Mouse (Mus musculus): Measurements from ENCODE around the gene Pam16. TPM values are rescaled to one million over a fixed set of nuclear protein-coding genes. Genes with fewer than 3 reads are reported as not detected.

The Pam16 gene
- polyA plus RNA-seq, 1 experiment, result 34.8 TPM

DNA sequence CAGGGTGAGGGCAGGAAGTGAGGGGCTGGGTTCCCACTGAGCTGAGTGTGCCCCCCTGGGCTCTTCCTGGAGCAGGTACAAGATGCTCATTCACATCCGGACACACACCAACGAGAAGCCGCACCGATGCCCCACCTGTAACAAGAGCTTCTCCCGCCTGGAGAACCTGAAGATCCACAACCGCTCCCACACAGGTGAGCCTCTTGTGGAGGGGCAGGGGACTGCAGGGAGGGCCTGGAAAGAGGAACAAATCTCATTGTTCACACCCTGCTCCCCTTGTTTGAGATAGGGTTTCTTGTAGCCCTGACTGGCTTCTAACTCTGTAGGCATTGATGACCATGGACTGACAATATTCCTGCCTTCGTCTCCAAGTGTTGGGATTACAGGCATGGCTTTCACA lies 13.1 kb downstream of the Pam16 start:
- peaks cover 16% of the 10 kb centered on the region for H3K36me3 ChIP-seq (ENCODE audit: control insufficient read depth, insufficient read depth, low read length, poor library complexity, severe bottlenecking)

DNA sequence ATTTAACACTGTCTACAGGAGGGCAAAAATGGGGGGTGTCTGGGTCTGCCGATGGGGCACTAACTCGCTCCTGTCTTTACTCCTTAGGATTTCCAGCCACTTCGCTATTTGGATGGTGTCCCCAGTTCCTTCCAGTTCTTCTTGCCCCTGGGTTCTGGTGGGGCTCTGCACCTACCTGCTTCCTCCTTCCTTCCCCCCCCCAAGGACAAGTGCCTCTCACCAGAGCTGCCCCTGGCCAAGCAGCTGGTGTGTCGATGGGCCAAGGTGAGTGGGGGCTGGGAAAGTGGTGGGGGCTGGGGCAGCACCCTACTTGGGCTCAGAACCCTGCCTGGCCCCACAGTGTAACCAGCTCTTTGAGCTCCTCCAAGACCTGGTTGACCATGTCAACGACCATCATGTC lies 13.6 kb downstream of the Pam16 start:
- Histone ChIP-seq H3K27ac (ENCODE audit: insufficient read depth, low read length) (no peak overlapping the region), H3K27me3 (ENCODE audit: control insufficient read depth, insufficient read depth, low read length, poor library complexity, severe bottlenecking) (no peaks in the 10 kb centered on the region), H3K9me3 (replicated peaks; ENCODE audit: control insufficient read depth, insufficient read depth, low read length, poor library complexity, severe bottlenecking) (no peaks in the 10 kb centered on the region), H3K9ac (ENCODE audit: low read depth, poor library complexity, severe bottlenecking) (no peak overlapping the region), H3K4me1 (ENCODE audit: control insufficient read depth, insufficient read depth, low read length) (peaks cover 4% of the 10 kb centered on the region), H3K4me3 (ENCODE audit: low read depth, low read length) (no peak overlapping the region), H3K36me3 (ENCODE audit: control insufficient read depth, insufficient read depth, low read length, poor library complexity, severe bottlenecking) (peaks cover 15% of the 10 kb centered on the region)
- TF ChIP-seq POLR2A (IDR thresholded peaks at IDR 0.05; ENCODE audit: insufficient read depth, low read length) (no peak), CTCF (IDR thresholded peaks at IDR 0.05; ENCODE audit: low read depth, low read length) (no peak), EP300 (IDR thresholded peaks at IDR 0.05; ENCODE audit: insufficient read depth, low read depth, low read length) (no peak)

More for the DNA sequence above, 13.1 kb downstream of the Pam16 start:
- TF ChIP-seq CTCF (IDR thresholded peaks at IDR 0.05; ENCODE audit: low read depth, low read length) (peak; percentile 9), POLR2A (IDR thresholded peaks at IDR 0.05; ENCODE audit: insufficient read depth, low read length) (no peak), EP300 (IDR thresholded peaks at IDR 0.05; ENCODE audit: insufficient read depth, low read depth, low read length) (no peak)
- no peak overlapping the region for H3K9ac ChIP-seq (ENCODE audit: low read depth, poor library complexity, severe bottlenecking)
- H3K4me3 ChIP-seq (ENCODE audit: low read depth, low read length), result no peak overlapping the region
- H3K27ac ChIP-seq (ENCODE audit: insufficient read depth, low read length), result no peak overlapping the region
- H3K4me1 ChIP-seq (ENCODE audit: control insufficient read depth, insufficient read depth, low read length), result no peaks in the 10 kb centered on the region
- no peaks in the 10 kb centered on the region for H3K9me3 ChIP-seq (replicated peaks; ENCODE audit: control insufficient read depth, insufficient read depth, low read length, poor library complexity, severe bottlenecking)
- H3K27me3 ChIP-seq (ENCODE audit: control insufficient read depth, insufficient read depth, low read length, poor library complexity, severe bottlenecking), result no peaks in the 10 kb centered on the region

DNA sequence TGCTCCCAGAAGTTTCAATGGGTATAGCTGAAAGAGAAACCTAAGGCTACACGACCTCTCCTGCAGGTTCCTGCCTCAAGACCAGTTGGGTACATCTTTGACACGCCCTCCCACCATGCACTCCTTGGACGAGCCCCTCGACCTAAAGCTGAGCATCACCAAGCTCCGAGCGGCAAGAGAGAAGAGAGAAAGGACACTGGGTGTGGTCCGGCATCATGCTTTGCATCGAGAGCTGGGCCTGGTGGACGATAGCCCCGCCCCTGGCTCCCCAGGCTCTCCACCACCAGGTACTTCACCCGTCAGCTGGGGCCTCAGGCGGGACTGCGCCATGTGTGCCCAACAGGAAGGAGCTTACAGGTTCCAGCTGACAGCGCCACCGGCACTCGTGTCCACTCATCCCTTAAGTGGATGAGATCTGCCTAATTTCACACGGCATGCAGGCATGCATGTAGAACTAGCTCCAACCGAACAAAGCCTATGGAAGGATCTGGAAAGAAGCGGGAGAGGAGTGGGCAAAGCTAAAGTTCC lies 16.2 kb downstream of the Pam16 start:
- H3K36me3 ChIP-seq (ENCODE audit: control insufficient read depth, insufficient read depth, low read length, poor library complexity, severe bottlenecking), result peaks cover 15% of the 10 kb centered on the region
- no peak for TF ChIP-seq EP300 (IDR thresholded peaks at IDR 0.05; ENCODE audit: insufficient read depth, low read depth, low read length)
- no peak for TF ChIP-seq CTCF (IDR thresholded peaks at IDR 0.05; ENCODE audit: low read depth, low read length)
- TF ChIP-seq POLR2A (IDR thresholded peaks at IDR 0.05; ENCODE audit: insufficient read depth, low read length), result no peak
- H3K4me3 ChIP-seq (ENCODE audit: low read depth, low read length), result no peak overlapping the region

DNA sequence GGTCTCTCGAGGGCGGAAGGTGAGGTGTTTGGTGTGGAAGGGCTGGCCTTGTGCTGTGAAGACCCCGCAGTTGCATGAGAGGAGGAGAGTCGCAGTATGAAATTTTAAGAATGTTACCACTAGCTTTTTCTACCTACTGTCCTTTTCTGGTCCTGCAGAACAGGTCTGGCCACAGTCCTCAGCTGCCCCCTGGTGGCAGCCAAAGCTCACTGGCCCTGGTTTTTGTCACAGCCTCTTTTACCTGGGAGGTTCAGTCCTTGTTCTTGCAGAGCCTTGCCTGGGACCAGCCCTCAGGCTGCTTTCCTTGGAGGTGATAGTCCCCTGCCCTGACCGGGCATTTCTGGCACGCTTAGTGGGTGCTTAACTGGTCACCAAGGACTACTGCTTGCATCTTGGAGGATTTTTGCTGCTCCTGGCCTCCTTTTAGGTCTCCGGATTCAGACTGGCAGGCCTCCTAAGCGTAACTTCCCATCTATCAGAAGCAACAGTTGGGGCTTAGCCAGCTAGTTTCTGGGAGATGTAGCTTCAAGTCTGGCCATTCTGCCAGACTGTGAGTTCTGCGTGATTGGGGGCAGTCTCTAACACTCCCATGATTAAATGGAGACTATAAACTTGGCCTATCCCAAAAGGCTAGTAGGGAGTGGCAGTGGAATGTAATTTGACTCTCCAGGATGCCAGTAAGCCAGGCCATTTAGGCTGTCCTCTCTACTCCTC lies 16.8 kb downstream of the Pam16 start:
- H3K4me1 ChIP-seq (ENCODE audit: control insufficient read depth, insufficient read depth, low read length), result peaks cover 22% of the 10 kb centered on the region
- H3K36me3 ChIP-seq (ENCODE audit: control insufficient read depth, insufficient read depth, low read length, poor library complexity, severe bottlenecking), result peaks cover 9% of the 10 kb centered on the region
- H3K27ac ChIP-seq (ENCODE audit: insufficient read depth, low read length), result peak overlapping the region; percentile 74
- H3K9me3 ChIP-seq (replicated peaks; ENCODE audit: control insufficient read depth, insufficient read depth, low read length, poor library complexity, severe bottlenecking), result no peaks in the 10 kb centered on the region
- H3K4me3 ChIP-seq (ENCODE audit: low read depth, low read length), result no peak overlapping the region
- no peak overlapping the region for H3K9ac ChIP-seq (ENCODE audit: low read depth, poor library complexity, severe bottlenecking)
- TF ChIP-seq EP300 (IDR thresholded peaks at IDR 0.05; ENCODE audit: insufficient read depth, low read depth, low read length), result no peak
- TF ChIP-seq CTCF (IDR thresholded peaks at IDR 0.05; ENCODE audit: low read depth, low read length), result peak; percentile 92
- TF ChIP-seq POLR2A (IDR thresholded peaks at IDR 0.05; ENCODE audit: insufficient read depth, low read length), result no peak
- H3K27me3 ChIP-seq (ENCODE audit: control insufficient read depth, insufficient read depth, low read length, poor library complexity, severe bottlenecking), result no peaks in the 10 kb centered on the region

More for the DNA sequence above, 16.2 kb downstream of the Pam16 start:
- Histone ChIP-seq H3K9ac (ENCODE audit: low read depth, poor library complexity, severe bottlenecking) (no peak overlapping the region), H3K4me1 (ENCODE audit: control insufficient read depth, insufficient read depth, low read length) (peaks cover 17% of the 10 kb centered on the region), H3K27ac (ENCODE audit: insufficient read depth, low read length) (peak overlapping the region; percentile 74; the same call in 1 of the 2 replicates), H3K27me3 (ENCODE audit: control insufficient read depth, insufficient read depth, low read length, poor library complexity, severe bottlenecking) (no peaks in the 10 kb centered on the region), H3K9me3 (replicated peaks; ENCODE audit: control insufficient read depth, insufficient read depth, low read length, poor library complexity, severe bottlenecking) (no peaks in the 10 kb centered on the region)

DNA sequence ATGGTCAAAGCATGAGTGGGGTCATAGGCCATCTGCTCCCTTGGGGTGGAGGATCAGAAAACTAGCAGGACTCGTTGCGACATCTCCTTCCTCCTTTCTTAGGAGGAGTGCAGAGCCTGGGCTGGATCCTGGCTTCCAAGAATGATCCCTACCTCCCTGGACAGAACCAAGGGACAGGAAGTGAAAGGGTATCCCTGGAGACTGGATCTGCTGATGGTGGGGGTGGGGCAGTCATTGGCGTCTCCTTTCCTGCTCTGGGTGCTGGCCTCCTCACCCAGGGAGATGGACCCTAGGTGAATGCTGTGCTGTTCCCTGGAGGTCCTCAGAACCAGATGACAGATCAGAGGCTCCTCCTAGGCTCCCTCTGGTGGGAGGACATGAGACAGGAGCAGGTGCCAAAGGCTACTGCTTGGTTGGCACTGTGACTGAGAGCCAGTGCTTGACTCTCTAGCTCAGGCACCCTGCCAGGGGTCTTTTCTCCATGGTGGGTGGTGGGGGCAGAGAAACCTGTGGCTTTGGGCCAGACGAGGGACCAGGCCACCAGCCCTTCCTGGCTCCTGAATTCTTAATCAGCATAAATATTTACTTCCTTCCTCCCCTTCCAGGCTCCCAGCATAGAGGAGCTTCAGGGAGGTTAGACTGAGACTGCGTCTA lies 18.2 kb downstream of the Pam16 start:
- TF ChIP-seq EP300 (IDR thresholded peaks at IDR 0.05; ENCODE audit: insufficient read depth, low read depth, low read length) (no peak), CTCF (IDR thresholded peaks at IDR 0.05; ENCODE audit: low read depth, low read length) (peak; percentile 45), POLR2A (IDR thresholded peaks at IDR 0.05; ENCODE audit: insufficient read depth, low read length) (no peak)
- Histone ChIP-seq H3K27ac (ENCODE audit: insufficient read depth, low read length) (no peak overlapping the region), H3K4me3 (ENCODE audit: low read depth, low read length) (no peak overlapping the region), H3K9me3 (replicated peaks; ENCODE audit: control insufficient read depth, insufficient read depth, low read length, poor library complexity, severe bottlenecking) (no peaks in the 10 kb centered on the region), H3K9ac (ENCODE audit: low read depth, poor library complexity, severe bottlenecking) (no peak overlapping the region), H3K27me3 (ENCODE audit: control insufficient read depth, insufficient read depth, low read length, poor library complexity, severe bottlenecking) (no peaks in the 10 kb centered on the region), H3K4me1 (ENCODE audit: control insufficient read depth, insufficient read depth, low read length) (peaks cover 31% of the 10 kb centered on the region), H3K36me3 (ENCODE audit: control insufficient read depth, insufficient read depth, low read length, poor library complexity, severe bottlenecking) (peaks cover 1% of the 10 kb centered on the region)
